Mouse (Mus musculus) heart, embryonic 14.5 days (tissue): ENCODE measurements at regions not wholly inside any gene's neighbourhood (a gene's known extent, or its start where the extent isn't known, plus 50 kb on each side); places are given as distances from the start of the nearest gene placed in this dataset.

Source experiments
- ATAC-seq: fragments of 200-750 bp; cut with Nextera tagmentation; 2 replicates; pipeline ENCODE4 v1.8.0; 2017; ENCODE audit warnings: low read depth, moderate TSS enrichment; ENCODE audit not compliant: insufficient number of reproducible peaks, insufficient read depth, low FRiP score
- H3K27ac ChIP-seq, 2 experiments: fragments of 200-500 bp in 1 of 2; fragments of 300-500 bp in 1 of 2; sonication (generic) in 1 of 2; replicated peaks in 1 of 2; 2 replicates each; pipeline ENCODE4 v1.5.1; 2012 to 2014; ENCODE audit warnings: low read depth in 2 of 2, low read length in 2 of 2, control low read depth in 1 of 2, mild to moderate bottlenecking in 1 of 2, mixed read lengths in 1 of 2; ENCODE audit not compliant: control insufficient read depth in 1 of 2, insufficient read depth in 1 of 2
- H3K27me3 ChIP-seq: fragments of 300-500 bp; sonication (generic); 2 replicates; pipeline ENCODE4 v1.6.1; 2014; ENCODE audit warnings: mild to moderate bottlenecking, low read length, control low read depth; ENCODE audit not compliant: control insufficient read depth, insufficient read depth
- H3K36me3 ChIP-seq: fragments of 300-500 bp; sonication (generic); 2 replicates; pipeline ENCODE4 v1.6.1; 2014; ENCODE audit warnings: mild to moderate bottlenecking, control low read depth, low read length, mixed read lengths; ENCODE audit not compliant: control insufficient read depth, insufficient read depth
- H3K4me1 ChIP-seq, 2 experiments: fragments of 200-500 bp in 1 of 2; fragments of 300-500 bp in 1 of 2; sonication (generic) in 1 of 2; 2 replicates each; pipeline ENCODE4 v1.6.1; 2012 to 2014; ENCODE audit warnings: low read length in 2 of 2, control low read depth in 1 of 2, mixed read lengths in 1 of 2; ENCODE audit not compliant: control insufficient read depth in 2 of 2, insufficient read depth in 2 of 2
- H3K4me2 ChIP-seq: fragments of 300-500 bp; sonication (generic); 2 replicates; pipeline ENCODE4 v1.6.1; 2014; ENCODE audit warnings: mild to moderate bottlenecking, low read length
- H3K4me3 ChIP-seq, 2 experiments: fragments of 200-500 bp in 1 of 2; fragments of 300-500 bp in 1 of 2; sonication (generic) in 1 of 2; 2 replicates each; pipeline ENCODE4 v1.5.1; 2012 to 2014; ENCODE audit warnings: low read length in 2 of 2, mild to moderate bottlenecking in 2 of 2, control low read depth in 1 of 2, low read depth in 1 of 2, moderate library complexity in 1 of 2; ENCODE audit not compliant: control insufficient read depth in 1 of 2, insufficient read depth in 1 of 2
- H3K9ac ChIP-seq: fragments of 300-500 bp; sonication (generic); 2 replicates; pipeline ENCODE4 v1.6.1; 2014; ENCODE audit warnings: mild to moderate bottlenecking, low read length
- H3K9me3 ChIP-seq: fragments of 300-500 bp; sonication (generic); 2 replicates; pipeline ENCODE4 v1.6.1; 2016; ENCODE audit warnings: low read length, control low read depth; ENCODE audit not compliant: control insufficient read depth
- WGBS: fragments of 180-500 bp; shearing (Covaris S2); extraction: QIAGEN DNeasy Blood & Tissue Kit; methylation state at CpG from one replicate; pipeline ENCODE4 v1.1.7; 2014; 5-methylcytosine and 5-hydroxymethylcytosine counted together

- Histone ChIP-seq H3K36me3 (no peaks in the 10 kb centered on the region), H3K9me3 (no peaks in the 10 kb centered on the region), H3K4me2 (no peak overlapping the region), H3K27me3 (no peaks in the 10 kb centered on the region), H3K4me1 (no peaks in the 10 kb centered on the region), H3K9ac (no peak overlapping the region), H3K27ac (no peak overlapping the region), H3K4me3 (no peak overlapping the region)
- 88% methylated on average over 10 of the region's 10 CpGs for WGBS
- no peak for ATAC-seq
Measured at GRCm38 (mm10) chr17:88174242-88174679, 109.2 kb upstream of the Fbxo11 start.

DNA sequence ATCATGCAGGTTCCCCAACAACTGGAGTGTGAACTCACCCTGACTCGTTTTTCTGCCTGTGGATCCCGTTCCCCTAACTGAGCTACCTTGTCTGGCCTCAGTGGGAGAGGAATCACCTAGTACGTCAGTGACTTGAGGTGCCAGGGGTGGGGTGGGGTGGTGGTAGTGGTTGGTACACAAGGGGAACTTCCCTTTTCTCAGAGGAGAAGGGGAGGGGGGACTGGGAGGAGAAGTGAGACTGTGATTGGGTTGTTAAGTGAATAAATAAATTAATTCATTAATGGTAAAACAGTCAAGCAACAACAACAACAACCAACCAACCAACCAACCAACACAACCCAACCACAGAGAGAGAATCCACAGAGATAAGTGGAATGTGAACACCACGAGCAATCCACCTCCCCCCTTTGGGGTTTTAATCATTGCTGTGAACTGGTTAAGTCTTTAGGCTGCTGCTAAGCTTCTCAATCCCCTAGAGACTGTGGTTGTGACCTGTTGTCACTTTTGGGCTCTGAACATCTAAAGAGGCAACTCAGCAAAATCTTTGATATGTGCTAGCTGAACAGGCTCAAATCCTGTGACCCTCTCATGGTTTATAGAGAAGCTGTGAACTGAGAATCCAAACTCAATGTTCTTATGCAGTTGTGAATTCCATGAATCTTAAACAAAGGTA, 111.0 kb upstream of the Fbxo11 start:
- Histone ChIP-seq H3K4me3 (no peak overlapping the region), H3K27ac (no peak overlapping the region), H3K27me3 (no peaks in the 10 kb centered on the region), H3K4me2 (no peak overlapping the region), H3K9ac (no peak overlapping the region), H3K36me3 (no peaks in the 10 kb centered on the region), H3K4me1 (no peaks in the 10 kb centered on the region), H3K9me3 (no peaks in the 10 kb centered on the region)
- no peak for ATAC-seq
- WGBS: 82% methylated on average over 4 of the region's 4 CpGs

DNA sequence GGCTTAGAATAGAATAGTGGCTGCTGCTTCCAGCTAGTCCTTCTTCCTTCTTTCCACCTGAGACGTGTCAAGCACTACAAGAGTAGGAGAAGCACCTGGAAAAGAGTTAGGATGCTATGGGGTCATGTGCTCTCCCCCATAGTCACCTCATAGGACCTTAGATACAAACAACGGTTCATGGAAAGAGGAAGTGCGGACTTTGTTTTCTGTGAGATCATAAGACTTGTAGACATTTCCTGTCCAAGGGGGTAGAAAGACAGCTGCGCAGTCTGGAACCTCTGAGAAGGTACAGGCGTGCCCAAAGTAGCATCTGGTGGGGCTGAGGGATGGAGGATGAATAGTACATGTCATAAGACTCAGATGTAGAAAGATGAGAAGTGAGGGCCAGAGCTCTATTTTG, 125.6 kb upstream of the Fbxo11 start:
- no peak overlapping the region for H3K4me3 ChIP-seq
- no peaks in the 10 kb centered on the region for H3K4me1 ChIP-seq
- H3K9me3 ChIP-seq: no peaks in the 10 kb centered on the region
- no peaks in the 10 kb centered on the region for H3K36me3 ChIP-seq
- no peak for ATAC-seq
- H3K9ac ChIP-seq: no peak overlapping the region
- no peak overlapping the region for H3K4me2 ChIP-seq
- H3K27me3 ChIP-seq: no peaks in the 10 kb centered on the region
- H3K27ac ChIP-seq: no peak overlapping the region
- WGBS: 74% methylated on average over 5 of the region's 5 CpGs

- Histone ChIP-seq H3K4me2 (no peak overlapping the region), H3K27me3 (no peaks in the 10 kb centered on the region), H3K9me3 (no peaks in the 10 kb centered on the region), H3K27ac (no peak overlapping the region), H3K4me3 (no peak overlapping the region), H3K9ac (no peak overlapping the region), H3K4me1 (no peaks in the 10 kb centered on the region), H3K36me3 (no peaks in the 10 kb centered on the region)
- ATAC-seq: no peak
- WGBS: 65% methylated on average over 2 of the region's 2 CpGs
Measured at GRCm38 (mm10) chr17:88191444-88191843, 126.4 kb upstream of the Fbxo11 start.

DNA sequence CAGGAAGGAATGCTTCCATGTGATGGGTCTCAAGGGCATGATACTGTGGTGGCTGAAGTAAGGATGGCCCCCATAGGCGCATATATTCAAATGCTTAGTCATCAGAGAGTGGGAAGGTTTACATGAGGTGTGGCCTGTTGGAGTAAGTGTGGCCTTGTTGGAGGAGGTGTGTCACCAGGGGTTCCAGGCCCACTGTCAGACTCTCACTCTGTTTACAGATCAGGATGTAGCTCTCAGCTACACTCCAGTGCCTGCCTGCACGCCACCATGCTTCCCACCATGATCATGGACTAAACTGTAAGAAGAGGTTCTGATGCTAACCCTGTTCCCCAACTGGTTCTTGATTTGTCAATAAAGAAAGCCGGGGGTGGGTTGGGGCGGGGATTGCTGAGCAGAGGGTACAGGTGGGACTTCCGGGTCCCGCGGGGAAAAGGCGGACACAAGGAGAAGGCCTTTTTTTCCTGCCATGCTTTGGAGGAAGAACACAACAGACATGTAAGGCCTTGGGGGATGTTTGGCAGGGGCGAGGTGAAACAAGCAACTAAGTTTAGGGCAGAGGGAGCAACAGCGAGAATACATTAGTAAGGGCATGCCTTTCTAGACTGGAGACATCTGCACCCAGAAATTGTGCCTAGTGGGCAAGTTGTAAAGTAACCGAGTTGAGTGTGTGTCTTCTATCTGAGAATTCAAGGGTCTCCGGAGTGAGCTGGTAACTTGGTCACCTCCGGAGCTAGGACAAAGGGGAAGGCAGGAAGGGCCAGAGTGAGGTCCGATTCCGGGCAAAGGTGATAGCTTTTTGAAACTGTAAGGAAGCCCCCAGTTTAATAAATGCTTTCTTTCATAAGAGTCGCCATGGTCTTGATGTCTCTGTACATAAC, 127.1 kb upstream of the Fbxo11 start:
- Histone ChIP-seq H3K27me3 (no peaks in the 10 kb centered on the region), H3K27ac (no peak overlapping the region), H3K36me3 (no peaks in the 10 kb centered on the region), H3K4me1 (no peaks in the 10 kb centered on the region), H3K4me3 (no peak overlapping the region), H3K4me2 (no peak overlapping the region), H3K9ac (no peak overlapping the region), H3K9me3 (no peaks in the 10 kb centered on the region)
- 90% methylated on average over 16 of the region's 16 CpGs for WGBS
- ATAC-seq: no peak

DNA sequence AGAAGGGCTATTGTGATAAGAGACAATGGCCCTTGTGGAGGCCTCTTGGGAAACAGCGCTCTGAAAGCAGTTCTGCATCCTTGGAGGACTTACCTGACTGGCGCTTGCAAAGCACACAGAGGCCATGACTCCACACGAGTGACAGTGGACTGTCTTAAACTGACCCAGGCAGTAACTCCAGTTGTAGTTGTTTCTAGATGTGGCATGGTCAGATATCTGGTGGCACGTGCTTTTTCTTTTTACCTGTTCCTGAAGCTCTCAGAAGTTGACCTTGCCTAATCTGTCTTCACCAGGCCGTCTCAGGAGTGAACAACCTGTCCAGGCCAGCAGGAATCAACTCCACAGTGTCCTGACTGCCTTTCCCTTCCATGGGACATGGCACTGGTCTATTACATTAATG, 129.6 kb upstream of the Fbxo11 start:
- 69% methylated on average over 5 of the region's 5 CpGs for WGBS
- H3K4me2 ChIP-seq: no peak overlapping the region
- no peak overlapping the region for H3K9ac ChIP-seq
- H3K4me1 ChIP-seq: no peaks in the 10 kb centered on the region
- no peak for ATAC-seq
- no peaks in the 10 kb centered on the region for H3K9me3 ChIP-seq
- H3K36me3 ChIP-seq: no peaks in the 10 kb centered on the region
- H3K27ac ChIP-seq: no peak overlapping the region
- H3K27me3 ChIP-seq: no peaks in the 10 kb centered on the region
- no peak overlapping the region for H3K4me3 ChIP-seq

GRCm38 (mm10) chr17:88195303-88195702, 130.2 kb upstream of the Fbxo11 start:
- Histone ChIP-seq H3K4me3 (no peak overlapping the region), H3K9me3 (no peaks in the 10 kb centered on the region), H3K27ac (no peak overlapping the region), H3K9ac (no peak overlapping the region), H3K4me2 (no peak overlapping the region), H3K4me1 (no peaks in the 10 kb centered on the region), H3K36me3 (no peaks in the 10 kb centered on the region), H3K27me3 (no peaks in the 10 kb centered on the region)
- ATAC-seq: no peak
- WGBS: 75% methylated on average over 2 of the region's 2 CpGs
